Mouse (Mus musculus): ENCODE results near the gene Homez. TPM values are rescaled to one million over a fixed set of nuclear protein-coding genes. Genes with fewer than 3 reads are reported as not detected.

Gene Homez
- 12.8 and 13.6 TPM in 2 replicates for polyA plus RNA-seq (2015; fragmentation: Nextera tagmentation; extraction: Ambion mirVana)

DNA sequence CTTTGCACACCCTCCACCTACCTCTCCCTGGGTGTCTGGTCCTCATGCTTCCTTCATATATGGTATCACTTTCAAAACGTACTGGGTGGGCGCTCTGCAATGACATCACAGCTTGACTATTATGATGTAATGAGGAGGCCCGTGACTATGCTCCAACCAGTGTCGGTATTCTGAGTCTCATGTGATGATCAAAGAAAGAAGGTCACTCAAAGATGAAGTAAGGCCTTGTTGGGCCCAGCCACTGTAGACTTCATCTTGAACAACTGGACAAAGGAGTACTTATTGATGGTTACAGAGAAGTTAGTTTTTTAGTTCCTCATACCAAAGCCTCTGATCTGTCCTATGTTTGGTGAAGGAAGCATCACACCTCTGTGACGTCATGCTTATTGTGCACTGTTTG is at the start of gene Homez:
Gene Homez (minus strand): TSS at position 101 of the 400 bp plus-strand sequence.
- H3K4me2 ChIP-seq = no peak within 1 kb of the TSS
- no peaks in the 10 kb centered on the region for H3K27me3 ChIP-seq
- H3K4me3 ChIP-seq = no peak within 1 kb of the TSS
- H3K4me1 ChIP-seq (replicated peaks) = peaks cover 8% of the 10 kb centered on the region
- WGBS = 87% methylated on average over 5 of the region's 5 CpGs
- H3K36me3 ChIP-seq = no peaks in the 10 kb centered on the region
- no peak within 1 kb of the TSS for H3K9ac ChIP-seq
- H3K9me3 ChIP-seq = no peaks in the 10 kb centered on the region
- no peak within 1 kb of the TSS for H3K27ac ChIP-seq (replicated peaks)
- ATAC-seq (ENCODE audit: low read depth) = no peak

DNA sequence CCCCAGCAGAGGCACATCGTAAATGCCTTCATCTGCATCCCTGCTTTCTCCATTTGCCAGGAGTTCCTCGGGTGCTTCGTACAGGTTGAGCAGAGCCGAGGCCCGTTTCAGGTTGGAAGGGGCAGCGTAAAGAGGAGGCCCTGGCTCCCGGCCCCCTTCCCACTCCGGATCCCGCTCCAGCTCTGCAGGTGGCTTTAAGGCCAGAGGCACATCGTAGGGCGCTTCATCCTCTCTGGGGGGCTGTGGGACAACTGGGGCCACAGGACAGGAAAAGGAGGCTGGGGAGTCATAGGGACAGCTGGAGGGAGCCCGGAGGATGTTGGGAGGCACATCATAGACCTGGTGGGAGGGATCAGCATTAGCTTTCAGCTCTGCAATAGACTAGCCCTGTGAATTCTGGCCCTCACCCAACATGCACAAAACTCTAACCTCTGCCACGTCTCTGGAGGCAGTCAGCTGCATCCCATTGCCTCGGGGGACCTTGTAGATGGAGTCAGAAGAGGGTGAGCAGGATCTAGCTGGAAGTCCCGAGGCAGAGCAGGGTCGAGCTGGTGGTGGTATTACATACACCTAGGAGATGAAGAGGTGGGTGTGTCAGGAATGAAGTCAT is 49.4 kb upstream of the Homez start:
- peaks cover 53% of the 10 kb centered on the region for H3K36me3 ChIP-seq
- H3K4me1 ChIP-seq (replicated peaks) = peaks cover 17% of the 10 kb centered on the region
- H3K27ac ChIP-seq (replicated peaks) = no peak overlapping the region
- no peak overlapping the region for H3K4me3 ChIP-seq
- H3K4me2 ChIP-seq = no peak overlapping the region
- no peaks in the 10 kb centered on the region for H3K27me3 ChIP-seq
- WGBS = 93% methylated on average over 16 of the region's 16 CpGs
- H3K9ac ChIP-seq = no peak overlapping the region
- peaks cover 12% of the 10 kb centered on the region; the same call in 1 of the 2 replicates for H3K9me3 ChIP-seq
- no peak for ATAC-seq (ENCODE audit: low read depth)

DNA sequence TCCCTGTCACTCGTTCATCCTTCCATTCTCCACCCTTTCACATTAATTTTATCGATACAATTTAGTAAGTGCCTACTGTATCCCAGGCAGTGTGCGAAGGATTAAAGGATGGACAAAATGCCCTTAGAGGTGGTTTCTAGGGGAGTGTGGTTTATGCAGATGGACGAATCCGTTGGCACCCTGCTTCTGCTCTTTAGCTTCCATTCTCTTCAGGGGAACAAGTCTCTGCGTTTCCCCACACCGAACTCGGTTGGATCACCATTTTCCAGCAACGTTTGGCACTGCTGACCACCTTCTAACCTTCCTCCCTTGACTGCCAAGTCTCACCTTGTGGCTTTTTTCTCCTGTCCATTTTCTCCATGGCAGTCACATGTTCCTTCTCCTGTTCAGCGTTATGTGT is 42.6 kb upstream of the Homez start:
- Histone ChIP-seq H3K4me2 (peak overlapping the region; percentile 96), H3K4me3 (peak overlapping the region; percentile 87), H3K27me3 (no peaks in the 10 kb centered on the region), H3K4me1 (replicated peaks) (peaks cover 49% of the 10 kb centered on the region), H3K9ac (peak overlapping the region; percentile 99), H3K27ac (replicated peaks) (peak overlapping the region; percentile 94), H3K9me3 (no peaks in the 10 kb centered on the region), H3K36me3 (peaks cover 39% of the 10 kb centered on the region)
- WGBS = 16% methylated on average over 10 of the region's 10 CpGs
- peak; percentile 12; the same call in 1 of the 2 replicates for ATAC-seq (ENCODE audit: low read depth)

DNA sequence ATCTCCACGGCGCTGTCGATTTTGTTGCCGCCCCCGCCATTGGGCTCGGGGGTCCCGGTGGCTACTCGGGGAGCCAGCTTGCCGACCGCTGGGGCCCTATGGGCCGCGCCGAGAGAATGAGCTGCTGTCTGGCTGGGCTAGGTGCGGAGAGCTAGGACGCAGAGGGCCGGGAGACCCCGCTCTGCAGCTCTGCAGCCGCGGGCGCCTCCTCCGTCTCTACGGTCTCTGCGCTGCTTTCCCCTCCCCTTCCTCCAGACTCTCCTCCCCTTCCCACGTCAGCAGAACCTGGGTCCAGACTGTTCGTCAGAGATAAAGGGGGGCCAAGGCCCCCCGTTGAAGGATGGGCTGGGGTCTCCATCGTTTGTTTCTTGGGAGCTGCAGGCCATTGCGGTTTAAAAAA is 42.1 kb upstream of the Homez start, which contains the start of gene Slc22a17:
Gene Slc22a17 (minus strand): TSS at position 247 of the 400 bp plus-strand sequence.
- H3K27me3 ChIP-seq = no peaks in the 10 kb centered on the region
- ATAC-seq (ENCODE audit: low read depth) = peak; percentile 96
- H3K4me2 ChIP-seq = peak within 1 kb of the TSS; percentile 96
- H3K9ac ChIP-seq = peak within 1 kb of the TSS; percentile 99
- no peaks in the 10 kb centered on the region for H3K9me3 ChIP-seq
- H3K4me3 ChIP-seq = peak within 1 kb of the TSS; percentile 87
- peak within 1 kb of the TSS; percentile 94 for H3K27ac ChIP-seq (replicated peaks)
- H3K4me1 ChIP-seq (replicated peaks) = peaks cover 54% of the 10 kb centered on the region
- 0% methylated on average over 27 of the region's 28 CpGs for WGBS
- peaks cover 43% of the 10 kb centered on the region for H3K36me3 ChIP-seq

DNA sequence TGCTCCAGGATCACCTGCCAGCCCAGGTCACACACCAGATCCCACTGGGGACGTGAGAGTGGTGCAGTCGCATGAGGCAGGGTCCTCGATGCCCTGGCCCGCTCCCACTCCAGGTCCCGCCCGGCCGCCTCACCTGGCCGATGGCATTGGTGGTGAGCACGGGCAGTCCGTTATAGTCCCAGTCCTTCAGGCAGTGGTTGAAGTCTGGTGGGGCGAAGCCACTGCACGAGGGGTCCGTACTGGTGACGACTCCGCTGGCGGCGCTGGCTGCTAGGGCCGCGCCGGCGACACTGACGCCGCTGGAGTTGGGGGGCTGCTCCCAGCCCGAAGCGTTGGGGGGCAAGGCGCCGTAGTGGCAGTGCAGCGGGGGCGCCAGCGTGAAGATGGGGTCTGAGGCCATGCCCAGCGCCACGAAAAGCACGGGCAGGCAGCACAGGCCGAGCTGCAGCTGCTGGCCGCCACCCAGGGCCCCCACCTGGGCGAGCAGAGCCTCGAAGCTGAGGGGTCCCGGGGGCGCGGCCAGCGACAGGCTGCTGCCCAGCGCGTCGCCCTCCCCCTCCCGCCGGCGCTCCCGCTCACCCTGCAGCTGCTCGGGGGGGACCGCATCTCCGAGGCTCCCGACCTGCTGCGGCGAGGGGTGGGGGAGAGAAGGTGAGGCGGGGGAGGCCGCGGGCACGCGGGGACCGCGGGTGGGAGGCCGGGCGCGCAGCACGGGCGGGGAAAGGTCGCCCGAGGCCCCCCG is 41.5 kb upstream of the Homez start:
- H3K27me3 ChIP-seq = no peaks in the 10 kb centered on the region
- no peaks in the 10 kb centered on the region for H3K9me3 ChIP-seq
- H3K4me1 ChIP-seq (replicated peaks) = peaks cover 60% of the 10 kb centered on the region
- 3% methylated on average over 62 of the region's 69 CpGs for WGBS
- peaks cover 44% of the 10 kb centered on the region for H3K36me3 ChIP-seq
- H3K4me3 ChIP-seq = peak overlapping the region; percentile 87
- peak overlapping the region; percentile 94 for H3K27ac ChIP-seq (replicated peaks)
- peak overlapping the region; percentile 99 for H3K9ac ChIP-seq
- peak; percentile 79 for ATAC-seq (ENCODE audit: low read depth)
- H3K4me2 ChIP-seq = peak overlapping the region; percentile 96

DNA sequence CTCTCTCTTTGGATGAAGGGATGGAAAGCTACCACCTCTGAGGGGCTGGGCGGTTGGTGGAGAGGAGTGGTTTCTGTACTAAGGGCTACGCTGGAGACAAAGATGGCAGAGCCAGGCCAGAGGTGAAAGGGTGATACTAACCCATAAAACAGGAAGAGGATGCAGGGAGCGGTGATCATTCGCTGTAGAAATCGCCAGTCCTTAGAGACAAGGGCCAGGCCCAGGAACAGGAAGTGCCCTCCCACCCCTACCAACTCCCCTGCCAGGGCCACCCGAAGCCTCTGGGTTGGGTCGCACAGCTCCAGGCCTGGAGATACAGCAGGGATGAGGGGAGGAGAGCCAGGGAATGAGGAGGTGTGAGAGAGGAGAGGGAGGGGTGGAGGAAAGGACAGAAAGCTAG is 37.9 kb upstream of the Homez start:
- H3K9ac ChIP-seq = peak overlapping the region; percentile 26; the same call in 1 of the 2 replicates
- no peak overlapping the region for H3K4me3 ChIP-seq
- H3K27me3 ChIP-seq = no peaks in the 10 kb centered on the region
- H3K27ac ChIP-seq (replicated peaks) = no peak overlapping the region
- no peak overlapping the region for H3K4me2 ChIP-seq
- no peaks in the 10 kb centered on the region for H3K9me3 ChIP-seq
- WGBS = 75% methylated on average over 7 of the region's 7 CpGs
- peaks cover 56% of the 10 kb centered on the region for H3K4me1 ChIP-seq (replicated peaks)
- peaks cover 64% of the 10 kb centered on the region for H3K36me3 ChIP-seq
- ATAC-seq (ENCODE audit: low read depth) = no peak

DNA sequence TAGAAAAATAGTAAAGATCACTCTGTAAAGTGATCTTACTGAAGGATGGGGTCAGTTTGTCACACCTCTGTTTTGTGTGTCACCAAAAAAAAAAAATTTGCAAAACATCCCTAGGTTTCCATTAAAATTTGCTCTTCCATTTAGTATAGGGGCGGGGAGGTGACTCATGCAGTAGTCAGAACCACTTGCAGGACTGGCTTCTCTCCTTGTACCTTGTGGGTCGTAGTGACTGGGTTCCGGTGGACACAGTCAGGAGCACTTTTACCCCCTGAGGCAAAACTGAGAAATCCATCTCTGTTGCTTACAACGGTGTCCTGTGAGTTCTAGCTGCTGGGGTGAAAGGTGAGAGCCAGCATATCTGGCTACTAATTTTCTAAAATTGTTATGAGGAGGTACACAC is 32.9 kb upstream of the Homez start:
- 89% methylated on average over 4 of the region's 4 CpGs for WGBS
- ATAC-seq (ENCODE audit: low read depth) = no peak
- H3K36me3 ChIP-seq = peaks cover 60% of the 10 kb centered on the region
- H3K9me3 ChIP-seq = no peaks in the 10 kb centered on the region
- no peak overlapping the region for H3K9ac ChIP-seq
- H3K27ac ChIP-seq (replicated peaks) = no peak overlapping the region
- no peak overlapping the region for H3K4me3 ChIP-seq
- H3K27me3 ChIP-seq = no peaks in the 10 kb centered on the region
- peaks cover 14% of the 10 kb centered on the region for H3K4me1 ChIP-seq (replicated peaks)
- H3K4me2 ChIP-seq = no peak overlapping the region

DNA sequence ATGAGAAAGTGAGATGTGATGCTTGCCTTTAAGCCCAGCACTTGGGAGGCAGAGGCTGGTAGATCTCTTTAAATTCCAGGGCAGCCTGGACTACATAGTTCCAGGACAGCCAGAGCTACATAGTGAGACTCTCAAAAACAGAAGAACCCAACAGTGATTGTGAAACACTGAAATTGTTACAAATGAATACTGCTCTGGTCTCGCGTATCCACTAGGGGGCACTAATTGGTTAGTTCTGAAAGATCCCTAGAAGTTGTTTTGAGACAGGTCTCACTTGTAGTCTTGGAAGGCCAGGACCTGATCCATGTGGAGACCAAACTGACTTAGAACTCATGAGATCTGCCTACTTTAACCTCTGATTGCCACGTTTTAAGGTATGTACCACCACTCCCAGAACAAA is 29.6 kb upstream of the Homez start:
- no peak overlapping the region for H3K9ac ChIP-seq
- H3K4me1 ChIP-seq (replicated peaks) = peaks cover 24% of the 10 kb centered on the region
- peaks cover 59% of the 10 kb centered on the region for H3K36me3 ChIP-seq
- H3K9me3 ChIP-seq = no peaks in the 10 kb centered on the region
- H3K4me2 ChIP-seq = no peak overlapping the region
- H3K27me3 ChIP-seq = no peaks in the 10 kb centered on the region
- 1% methylated on average over 3 of the region's 3 CpGs for WGBS
- peak overlapping the region; percentile 25 for H3K27ac ChIP-seq (replicated peaks)
- peak; percentile 53; the same call in 1 of the 2 replicates for ATAC-seq (ENCODE audit: low read depth)
- no peak overlapping the region for H3K4me3 ChIP-seq

DNA sequence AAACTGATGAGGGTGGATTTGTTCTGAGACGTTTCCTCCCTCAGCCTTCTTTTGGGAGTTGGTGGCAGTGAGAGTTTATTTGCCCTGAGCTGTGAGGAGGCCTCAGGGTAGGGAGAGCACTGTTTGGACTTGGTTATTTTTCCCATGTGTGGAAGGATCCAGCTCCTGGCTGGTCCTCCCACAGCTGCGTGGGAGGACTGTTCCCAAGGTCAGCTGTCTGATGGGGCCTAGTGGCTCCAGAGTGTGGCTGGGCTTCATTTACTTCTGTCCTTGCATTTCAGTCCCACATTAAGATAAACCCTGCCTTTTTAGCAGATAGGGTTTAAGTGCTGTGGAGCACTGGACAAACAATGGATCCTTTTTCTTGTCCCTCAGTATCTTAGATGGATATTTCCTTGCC is 26.7 kb upstream of the Homez start:
- Histone ChIP-seq H3K36me3 (peaks cover 39% of the 10 kb centered on the region), H3K9ac (0 out of 2 replicates have a peak overlapping the region, but pooled peaks have one; percentile 17), H3K4me1 (replicated peaks) (peaks cover 34% of the 10 kb centered on the region), H3K4me3 (no peak overlapping the region), H3K4me2 (no peak overlapping the region), H3K27me3 (no peaks in the 10 kb centered on the region), H3K27ac (replicated peaks) (no peak overlapping the region), H3K9me3 (no peaks in the 10 kb centered on the region)
- WGBS = 71% methylated on average over 2 of the region's 2 CpGs
- no peak for ATAC-seq (ENCODE audit: low read depth)

DNA sequence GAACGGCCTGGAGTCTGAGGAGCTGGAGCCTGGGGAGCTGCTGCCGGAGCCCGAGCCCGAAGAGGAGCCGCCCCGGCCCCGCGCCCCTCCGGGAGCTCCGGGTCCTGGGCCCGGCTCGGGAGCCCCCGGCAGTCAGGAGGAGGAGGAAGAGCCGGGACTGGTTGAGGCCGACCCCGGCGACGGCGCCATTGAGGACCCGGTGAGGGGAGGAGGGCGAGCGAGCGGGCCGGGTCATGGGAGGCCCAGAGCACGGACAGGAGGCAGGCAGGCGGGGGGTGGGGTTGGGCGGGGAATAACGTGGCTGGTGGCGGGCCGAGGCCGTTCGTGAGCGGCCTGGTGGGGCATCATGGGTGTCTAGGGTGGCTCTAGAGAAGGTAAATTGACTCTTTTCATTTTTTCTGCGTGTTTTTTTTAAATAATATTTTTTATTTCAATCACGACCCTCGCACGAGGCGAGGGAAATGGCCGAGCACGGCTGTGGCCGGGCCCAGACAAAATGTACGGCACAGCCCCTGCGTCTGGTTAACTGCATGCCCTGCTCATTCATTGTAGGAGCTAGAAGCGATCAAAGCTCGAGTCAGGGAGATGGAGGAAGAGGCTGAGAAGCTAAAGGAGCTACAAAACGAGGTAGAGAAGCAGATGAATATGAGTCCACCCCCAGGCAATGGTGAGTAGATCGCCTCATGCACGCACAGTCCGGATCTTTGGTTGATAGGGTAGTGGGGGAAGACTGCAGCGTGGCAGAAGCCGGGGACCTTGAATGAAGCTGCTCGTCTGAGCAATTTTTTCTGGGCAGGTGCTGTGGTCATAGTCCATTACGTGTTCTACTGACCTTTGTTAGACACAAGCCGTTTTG is 23.8 kb upstream of the Homez start:
- peak overlapping the region; percentile 82 for H3K4me2 ChIP-seq
- peak; percentile 65 for ATAC-seq (ENCODE audit: low read depth)
- H3K4me3 ChIP-seq = peak overlapping the region; percentile 95
- peak overlapping the region; percentile 98 for H3K27ac ChIP-seq (replicated peaks)
- H3K36me3 ChIP-seq = peaks cover 39% of the 10 kb centered on the region
- no peaks in the 10 kb centered on the region for H3K27me3 ChIP-seq
- H3K4me1 ChIP-seq (replicated peaks) = peaks cover 34% of the 10 kb centered on the region
- peak overlapping the region; percentile 99 for H3K9ac ChIP-seq
- no peaks in the 10 kb centered on the region for H3K9me3 ChIP-seq
- WGBS = under 1% methylated on average over 51 of the region's 54 CpGs

DNA sequence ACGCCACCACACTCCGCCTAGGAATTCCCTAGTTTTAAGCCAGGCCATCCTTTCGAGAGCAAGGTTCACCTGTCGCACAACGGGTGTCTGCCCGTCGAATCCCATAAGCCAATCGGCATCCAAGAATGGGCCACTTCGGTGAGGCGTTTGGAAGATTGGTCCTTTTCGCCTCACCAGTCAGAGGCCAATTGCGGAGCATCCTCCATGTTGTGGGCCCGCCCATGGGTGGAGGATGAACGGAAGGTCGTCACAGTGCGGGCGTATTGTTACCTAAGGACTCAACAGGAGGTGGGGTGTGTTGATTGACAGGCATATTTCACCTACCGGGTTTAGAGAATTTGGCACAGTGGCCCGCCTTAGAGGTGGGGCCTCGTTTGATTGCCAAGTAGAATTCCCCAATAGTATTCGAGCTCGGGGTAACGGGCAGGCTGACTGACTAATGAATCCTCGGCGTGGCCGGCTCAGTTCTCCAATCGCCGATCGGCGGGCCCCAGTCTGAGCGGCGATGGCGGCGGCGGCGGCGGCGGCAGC is 23.0 kb upstream of the Homez start:
- peak; percentile 99 for ATAC-seq (ENCODE audit: low read depth)
- H3K9me3 ChIP-seq = no peaks in the 10 kb centered on the region
- H3K4me1 ChIP-seq (replicated peaks) = peaks cover 34% of the 10 kb centered on the region
- peaks cover 32% of the 10 kb centered on the region for H3K36me3 ChIP-seq
- WGBS = under 1% methylated on average over 38 of the region's 38 CpGs
- no peaks in the 10 kb centered on the region for H3K27me3 ChIP-seq
- H3K9ac ChIP-seq = peak overlapping the region; percentile 99
- H3K27ac ChIP-seq (replicated peaks) = peak overlapping the region; percentile 98
- H3K4me3 ChIP-seq = peak overlapping the region; percentile 95
- peak overlapping the region; percentile 47 for H3K4me2 ChIP-seq

All from neural tube, embryonic 13.5 days (tissue).